Mouse (Mus musculus): Measurements from ENCODE around the gene Lrrc73.

DNA sequence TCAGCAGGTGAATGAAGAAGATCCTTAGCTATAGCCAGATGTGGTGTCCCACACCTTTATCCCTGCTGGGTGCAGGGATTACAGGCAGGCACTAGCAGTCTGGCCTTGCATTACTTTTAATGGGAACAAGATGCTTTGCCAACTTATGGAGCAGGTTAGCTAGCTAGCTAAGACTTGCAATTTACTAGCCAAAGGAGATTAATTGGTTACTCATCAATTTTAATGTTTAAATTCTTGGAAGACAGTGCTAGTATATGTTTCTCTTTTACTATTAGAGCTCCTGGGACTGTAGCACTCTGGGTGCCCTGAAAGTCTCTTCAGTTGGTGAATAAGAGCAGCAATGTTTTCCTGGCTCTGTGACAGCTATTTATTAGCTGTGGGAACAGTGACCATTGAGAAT lies 46.7 kb upstream of the Lrrc73 start:
- TF ChIP-seq CTCF (IDR thresholded peaks at IDR 0.05; ENCODE audit: low read depth) (no peak), EP300 (optimal IDR thresholded peaks at IDR 0.05) (no peak)
